Comparison of ENCODE assay signal across 23 mouse cellular contexts in genomic region chr4:46879943-46880342, GRCm38 (mm10).
"Had no signal": no experiment of that assay in that cellular context is flagged by ENCODE, and none has a peak within 500 bp of the region (broad histone marks: within the 10 kb centered on the region; RNA-seq: fewer than 3 reads in every experiment).

No protein-coding gene starts in this region.

- H3K4me3 ChIP-seq: gastrocnemius, adult 2 months; heart, embryonic 10.5 days; heart, embryonic 12.5 days; hindbrain, embryonic 10.5 days; hindbrain, embryonic 12.5 days; intestine, embryonic 15.5 days; limb, embryonic 10.5 days; limb, embryonic 12.5 days; liver, embryonic 12.5 days had no signal

- H3K9ac ChIP-seq: heart, embryonic 12.5 days; hindbrain, embryonic 12.5 days; intestine, embryonic 15.5 days; limb, embryonic 12.5 days; liver, embryonic 12.5 days; liver, embryonic 14.5 days had no signal

- ATAC-seq: hindbrain, embryonic 16.5 days; inflammation-experienced regulatory T-cells, adult 6 months; intestine, embryonic 15.5 days; intestine, postnatal 0 days; liver, embryonic 12.5 days had no signal

- H3K27me3 ChIP-seq: hindbrain, embryonic 12.5 days had no signal

- H3K4me2 ChIP-seq: heart, embryonic 12.5 days; hindbrain, embryonic 12.5 days; intestine, embryonic 15.5 days; liver, embryonic 12.5 days had no signal

- H3K4me1 ChIP-seq: liver, embryonic 12.5 days had no signal

- H3K27ac ChIP-seq: gastrocnemius, adult 2 months; heart, embryonic 10.5 days; hindbrain, embryonic 10.5 days; hindbrain, embryonic 12.5 days; intestine, embryonic 15.5 days; limb, embryonic 10.5 days; limb, embryonic 12.5 days; liver, embryonic 12.5 days; liver, embryonic 14.5 days had no signal

- H3K36me3 ChIP-seq: heart, embryonic 10.5 days; heart, embryonic 12.5 days; hindbrain, embryonic 10.5 days; hindbrain, embryonic 12.5 days; intestine, embryonic 15.5 days; limb, embryonic 10.5 days; limb, embryonic 12.5 days; liver, embryonic 12.5 days had no signal

- H3K9me3 ChIP-seq: heart, embryonic 10.5 days; hindbrain, embryonic 10.5 days; hindbrain, embryonic 12.5 days; intestine, embryonic 15.5 days; limb, embryonic 10.5 days; limb, embryonic 12.5 days; liver, embryonic 12.5 days had no signal

- DNase-seq: gastrocnemius, adult 2 months; gastrocnemius, postnatal 10 days; gastrocnemius, postnatal 25 days; heart, adult 18-20 months; heart, postnatal 10 days; heart, postnatal 4 days; kidney, adult 18-20 months; kidney, adult 8-10 months; kidney, postnatal 10 days; kidney, postnatal 25 days; kidney, postnatal 4 days had no signal
